Mouse (Mus musculus) CH12.LX (cell line): ENCODE measurements around the gene Ddx27. TPM values are rescaled to one million over a fixed set of nuclear protein-coding genes. Genes with fewer than 3 reads are reported as not detected.
A peak's percentile ranks its signal among the peaks of the same experiment; 100 is the strongest.

Experiments used
- DNase-seq: peaks from one replicate; pipeline ENCODE4 v3.0.0-alpha.2; 2013; ENCODE audit errors: extremely low read depth
- H3K27ac ChIP-seq: 2 replicates; pipeline ENCODE4 v1.5.1; 2012; ENCODE audit warnings: low read depth, mild to moderate bottlenecking, control low read depth, moderate library complexity; ENCODE audit not compliant: insufficient read depth
- H3K27me3 ChIP-seq: replicated peaks from 2 replicates; pipeline ENCODE3; 2012; ENCODE audit warnings: inconsistent platforms
- H3K36me3 ChIP-seq, 2 experiments: replicated peaks in 1 of 2; 2 replicates each; pipeline versions ENCODE3 to v1.6.1; 2012; ENCODE audit warnings: inconsistent platforms in 1 of 2, low read length in 1 of 2, mild to moderate bottlenecking in 1 of 2, mixed read lengths in 1 of 2, moderate library complexity in 1 of 2; ENCODE audit not compliant: control insufficient read depth in 1 of 2, insufficient read depth in 1 of 2
- H3K4me1 ChIP-seq, 2 experiments: 2 replicates each; pipeline ENCODE4 v1.6.1; 2012; ENCODE audit warnings: inconsistent platforms in 1 of 2, moderate library complexity in 1 of 2; ENCODE audit not compliant: insufficient read depth in 2 of 2, control insufficient read depth in 1 of 2
- H3K4me2 ChIP-seq: 2 replicates; pipeline ENCODE4 v1.6.1; 2012; ENCODE audit warnings: low read depth, mild to moderate bottlenecking, control low read depth; ENCODE audit not compliant: poor library complexity, insufficient read depth, severe bottlenecking
- H3K4me3 ChIP-seq, 3 experiments: fragments of 150-350 bp in 1 of 3; sonication (generic) in 1 of 3; replicated peaks in 1 of 3; 2 replicates each; pipeline versions ENCODE3 to v1.5.1; 2011 to 2012; ENCODE audit warnings: low read depth in 2 of 3, low read length in 2 of 3, mild to moderate bottlenecking in 2 of 3, moderate library complexity in 2 of 3, control low read depth in 1 of 3, improper control_type of control experiment in 1 of 3, inconsistent platforms in 1 of 3, mixed read lengths in 1 of 3; ENCODE audit not compliant: poor library complexity in 1 of 3
- H3K79me2 ChIP-seq: replicated peaks from 2 replicates; pipeline ENCODE4 v1.6.1; 2012; ENCODE audit warnings: mild to moderate bottlenecking, moderate library complexity; ENCODE audit not compliant: control insufficient read depth, poor library complexity, insufficient read depth, severe bottlenecking; ENCODE audit errors: extremely low read depth
- H3K9ac ChIP-seq: 2 replicates; pipeline ENCODE4 v1.6.1; 2012; ENCODE audit warnings: low read depth, mild to moderate bottlenecking, control low read depth, moderate library complexity; ENCODE audit not compliant: insufficient read depth
- H3K9me3 ChIP-seq: replicated peaks from 2 replicates; pipeline ENCODE3; 2012; ENCODE audit warnings: low read length, inconsistent platforms, mixed read lengths
- BHLHE40 ChIP-seq: IDR thresholded peaks from 2 replicates; pipeline ENCODE4 v1.6.1; 2011; ENCODE audit warnings: mild to moderate bottlenecking, low read depth, low read length, improper control_type of control experiment
- CHD1 ChIP-seq: IDR thresholded peaks from 2 replicates; pipeline ENCODE4 v1.6.1; 2012; ENCODE audit warnings: low read depth, low read length, improper control_type of control experiment, inconsistent platforms
- CHD2 ChIP-seq: IDR thresholded peaks from 2 replicates; pipeline ENCODE4 v1.6.1; 2011; ENCODE audit warnings: low read length, improper control_type of control experiment
- E2F4 ChIP-seq: IDR thresholded peaks from 2 replicates; pipeline ENCODE4 v1.6.1; 2011; ENCODE audit warnings: low read depth, low read length, improper control_type of control experiment; ENCODE audit not compliant: insufficient replicate concordance
- ELF1 ChIP-seq: IDR thresholded peaks from 2 replicates; pipeline ENCODE4 v1.6.1; 2014; ENCODE audit warnings: low read depth, mild to moderate bottlenecking, inconsistent platforms, low read length, improper control_type of control experiment
- EP300 ChIP-seq: IDR thresholded peaks from 2 replicates; pipeline ENCODE4 v1.6.1; 2011; ENCODE audit warnings: low read length, improper control_type of control experiment
- ETS1 ChIP-seq: conservative IDR thresholded peaks from 2 replicates; pipeline ENCODE4 v1.6.1; 2012; ENCODE audit warnings: low read depth, mild to moderate bottlenecking, inconsistent platforms, low read length, improper control_type of control experiment, moderate library complexity
- GABPA ChIP-seq: IDR thresholded peaks from 2 replicates; pipeline ENCODE4 v1.6.1; 2012; ENCODE audit warnings: low read depth, low read length, improper control_type of control experiment, inconsistent platforms; ENCODE audit not compliant: insufficient replicate concordance
- KAT2A ChIP-seq: IDR thresholded peaks from 2 replicates; pipeline ENCODE4 v1.6.1; 2012; ENCODE audit warnings: low read length, improper control_type of control experiment, inconsistent platforms; ENCODE audit not compliant: insufficient replicate concordance
- MAX ChIP-seq: IDR thresholded peaks from 2 replicates; pipeline ENCODE4 v1.6.1; 2011; ENCODE audit warnings: low read length, improper control_type of control experiment
- MAZ ChIP-seq: IDR thresholded peaks from 2 replicates; pipeline ENCODE4 v1.6.1; 2012; ENCODE audit warnings: low read depth, mild to moderate bottlenecking, inconsistent platforms, low read length, improper control_type of control experiment, moderate library complexity
- MYC ChIP-seq: IDR thresholded peaks from 2 replicates; pipeline ENCODE4 v1.6.1; 2011; ENCODE audit warnings: low read depth, mild to moderate bottlenecking, improper control_type of control experiment, low read length
- NELFE ChIP-seq: IDR thresholded peaks from 2 replicates; pipeline ENCODE4 v1.6.1; 2011; ENCODE audit warnings: low read depth, low read length, improper control_type of control experiment
- PAX5 ChIP-seq: IDR thresholded peaks from 2 replicates; pipeline ENCODE4 v1.6.1; 2012; ENCODE audit warnings: low read length, inconsistent platforms, mixed read lengths
- RAD21 ChIP-seq: IDR thresholded peaks from 2 replicates; pipeline ENCODE4 v1.6.1; 2011; ENCODE audit warnings: low read depth, mild to moderate bottlenecking, low read length, improper control_type of control experiment, moderate library complexity
- RCOR1 ChIP-seq: conservative IDR thresholded peaks from 2 replicates; pipeline ENCODE4 v1.6.1; 2012; ENCODE audit warnings: low read depth, mild to moderate bottlenecking, inconsistent platforms, low read length, improper control_type of control experiment
- TCF12 ChIP-seq: IDR thresholded peaks from 2 replicates; pipeline ENCODE4 v1.6.1; 2014; ENCODE audit warnings: low read depth, mild to moderate bottlenecking, inconsistent platforms, low read length, improper control_type of control experiment
- USF2 ChIP-seq: conservative IDR thresholded peaks from 2 replicates; pipeline ENCODE4 v1.6.1; 2011; ENCODE audit warnings: low read depth, low read length, improper control_type of control experiment
- ZMIZ1 ChIP-seq: IDR thresholded peaks from 2 replicates; pipeline ENCODE4 v1.6.1; 2012; ENCODE audit warnings: low read depth, mild to moderate bottlenecking, inconsistent platforms, low read length, improper control_type of control experiment
- dilution Hi-C: fragments of 300-500 bp; cut with MboI; formaldehyde crosslinking; loops from 2 replicates; pipeline ENCODE4 v1.14.3; 2020; ENCODE audit warnings: low sequenced_read_pairs; ENCODE audit not compliant: extremely low pct_unique_long_range_greater_than_20kb, extremely low pct_ligation_motif_present
- in situ Hi-C: fragments of 300-500 bp; cut with MboI; formaldehyde crosslinking; loops from 3 replicates; pipeline ENCODE4 v1.14.3; 2019; ENCODE audit warnings: low sequenced_read_pairs, low pct_ligation_motif_present, low pct_unique_long_range_greater_than_20kb, mixed read lengths
- polyA plus RNA-seq: library from polyadenylated mRNA; unstranded; fragments of >175 nt; gene quantifications from 2 replicates; pipeline ENCODE4 v1.2.1, GENCODE M21; 2012; ENCODE audit warnings: low read depth; ENCODE audit not compliant: insufficient read length
- total RNA-seq, 2 experiments: library from RNA; depleted of rRNA; stranded (reverse); fragments of 300-350 nt in 1 of 2; fragments of >200 nt in 1 of 2; gene quantifications; 2 replicates each; pipeline ENCODE4 v1.2.3; 2012 to 2014

The Ddx27 gene
- total and polyA plus RNA-seq, 3 experiments = 139 to 224 (median 157) TPM

GRCm38 (mm10) chr2:167078486-167078885 lies 63.5 kb downstream of the Ddx27 start:
- Histone ChIP-seq H3K9ac (no peak overlapping the region), H3K27me3 (peaks cover 15% of the 10 kb centered on the region), H3K36me3 (no peaks in the 10 kb centered on the region)
- TF ChIP-seq BHLHE40 = no peak
- 0 out of 2 replicates have a peak, but pooled peaks have one; percentile 12 for TF ChIP-seq ELF1
- TF ChIP-seq, all 38 proteins: peak for 1
- dilution Hi-C loops (no loop called here), in situ Hi-C loops (no loop called here)
- Histone ChIP-seq H3K27ac (no peak overlapping the region), H3K4me2 (no peak overlapping the region), H3K9me3 (peaks cover 5% of the 10 kb centered on the region), H3K4me1 (peaks cover 22 to 47% of the 10 kb centered on the region in 2 experiments), H3K4me3 (no peak overlapping the region), H3K79me2 (no peaks in the 10 kb centered on the region)
- no peak for DNase-seq

GRCm38 (mm10) chr2:167078931-167079495 lies 64.0 kb downstream of the Ddx27 start:
- no peak overlapping the region for H3K4me2 ChIP-seq
- no peak overlapping the region for H3K4me3 ChIP-seq
- DNase-seq = no peak
- peaks cover 5% of the 10 kb centered on the region for H3K9me3 ChIP-seq
- in situ Hi-C loops = no loop called here
- H3K9ac ChIP-seq = no peak overlapping the region
- dilution Hi-C loops = no loop called here
- peaks cover 15% of the 10 kb centered on the region for H3K27me3 ChIP-seq
- H3K27ac ChIP-seq = no peak overlapping the region
- no peaks in the 10 kb centered on the region for H3K36me3 ChIP-seq
- no peak for TF ChIP-seq USF2
- TF ChIP-seq EP300 = no peak
- no peak for TF ChIP-seq GABPA
- TF ChIP-seq RCOR1 = no peak
- TF ChIP-seq TCF12 = no peak
- no peak for TF ChIP-seq BHLHE40
- no peak for TF ChIP-seq ETS1
- TF ChIP-seq MYC = no peak
- TF ChIP-seq CHD2 = no peak
- TF ChIP-seq ZMIZ1 = no peak
- H3K4me1 ChIP-seq = peaks cover 22 to 47% of the 10 kb centered on the region in 2 experiments
- H3K79me2 ChIP-seq = no peaks in the 10 kb centered on the region

GRCm38 (mm10) chr2:167079535-167080257 lies 64.7 kb downstream of the Ddx27 start:
- Histone ChIP-seq H3K36me3 (no peaks in the 10 kb centered on the region), H3K4me2 (no peak overlapping the region), H3K27ac (no peak overlapping the region), H3K4me3 (no peak overlapping the region), H3K79me2 (no peaks in the 10 kb centered on the region), H3K9me3 (peaks cover 5% of the 10 kb centered on the region), H3K9ac (no peak overlapping the region), H3K4me1 (peaks cover 22 to 47% of the 10 kb centered on the region in 2 experiments), H3K27me3 (peaks cover 15% of the 10 kb centered on the region)
- TF ChIP-seq EP300 (no peak), E2F4 (no peak), KAT2A (no peak), PAX5 (no peak), MAZ (no peak), RAD21 (no peak), USF2 (no peak), GABPA (no peak), CHD1 (no peak), ZMIZ1 (no peak), CHD2 (no peak), MAX (no peak), NELFE (no peak)
- dilution Hi-C loops (no loop called here), in situ Hi-C loops (no loop called here)
- no peak for DNase-seq
